Mouse (Mus musculus): ENCODE data around the gene Pcmt1. TPM values are rescaled to one million over a fixed set of nuclear protein-coding genes. Genes with fewer than 3 reads are reported as not detected.

Pcmt1 gene
- polyA plus RNA-seq, 1 experiment = 95.3 TPM

- no peak overlapping the region for H3K27ac ChIP-seq (ENCODE audit: insufficient read depth, low read length)
- TF ChIP-seq POLR2A (IDR thresholded peaks at IDR 0.05; ENCODE audit: low read depth, low read length) (no peak), CTCF (IDR thresholded peaks at IDR 0.05; ENCODE audit: borderline replicate concordance, insufficient read depth, low read length) (no peak)
Observed at GRCm38 (mm10) chr10:7651057-7651456, 29.9 kb downstream of the Pcmt1 start.

GRCm38 (mm10) chr10:7649059-7649458 is 31.9 kb downstream of the Pcmt1 start:
- Histone ChIP-seq H3K27ac (ENCODE audit: insufficient read depth, low read length) (no peak overlapping the region), H3K4me3 (ENCODE audit: insufficient read depth, low read length) (no peak overlapping the region), H3K4me1 (ENCODE audit: control insufficient read depth, insufficient read depth, low read length) (no peaks in the 10 kb centered on the region)
- TF ChIP-seq CTCF (IDR thresholded peaks at IDR 0.05; ENCODE audit: borderline replicate concordance, insufficient read depth, low read length) (no peak), POLR2A (IDR thresholded peaks at IDR 0.05; ENCODE audit: low read depth, low read length) (no peak)

More at GRCm38 (mm10) chr10:7651057-7651456, 29.9 kb downstream of the Pcmt1 start:
- Histone ChIP-seq H3K4me1 (ENCODE audit: control insufficient read depth, insufficient read depth, low read length) (no peaks in the 10 kb centered on the region), H3K4me3 (ENCODE audit: insufficient read depth, low read length) (no peak overlapping the region)

GRCm38 (mm10) chr10:7645911-7646310 is 35.0 kb downstream of the Pcmt1 start:
- Histone ChIP-seq H3K4me1 (ENCODE audit: control insufficient read depth, insufficient read depth, low read length) (no peaks in the 10 kb centered on the region), H3K27ac (ENCODE audit: insufficient read depth, low read length) (no peak overlapping the region)
- TF ChIP-seq POLR2A (IDR thresholded peaks at IDR 0.05; ENCODE audit: low read depth, low read length) (no peak), CTCF (IDR thresholded peaks at IDR 0.05; ENCODE audit: borderline replicate concordance, insufficient read depth, low read length) (no peak)

GRCm38 (mm10) chr10:7640366-7640765 is 40.6 kb downstream of the Pcmt1 start:
- Histone ChIP-seq H3K4me3 (ENCODE audit: insufficient read depth, low read length) (no peak overlapping the region), H3K4me1 (ENCODE audit: control insufficient read depth, insufficient read depth, low read length) (no peaks in the 10 kb centered on the region), H3K27ac (ENCODE audit: insufficient read depth, low read length) (no peak overlapping the region)
- TF ChIP-seq POLR2A (IDR thresholded peaks at IDR 0.05; ENCODE audit: low read depth, low read length) (no peak), CTCF (IDR thresholded peaks at IDR 0.05; ENCODE audit: borderline replicate concordance, insufficient read depth, low read length) (no peak)

More at GRCm38 (mm10) chr10:7645911-7646310, 35.0 kb downstream of the Pcmt1 start:
- no peak overlapping the region for H3K4me3 ChIP-seq (ENCODE audit: insufficient read depth, low read length)

GRCm38 (mm10) chr10:7630951-7631720 is 49.8 kb downstream of the Pcmt1 start:
- TF ChIP-seq POLR2A (IDR thresholded peaks at IDR 0.05; ENCODE audit: low read depth, low read length) = no peak
- TF ChIP-seq CTCF (IDR thresholded peaks at IDR 0.05; ENCODE audit: borderline replicate concordance, insufficient read depth, low read length) = no peak
- Histone ChIP-seq H3K4me1 (ENCODE audit: control insufficient read depth, insufficient read depth, low read length) (no peaks in the 10 kb centered on the region), H3K4me3 (ENCODE audit: insufficient read depth, low read length) (no peak overlapping the region), H3K27ac (ENCODE audit: insufficient read depth, low read length) (no peak overlapping the region)

GRCm38 (mm10) chr10:7630286-7630685 is 50.6 kb downstream of the Pcmt1 start:
- no peak overlapping the region for H3K4me3 ChIP-seq (ENCODE audit: insufficient read depth, low read length)
- no peaks in the 10 kb centered on the region for H3K4me1 ChIP-seq (ENCODE audit: control insufficient read depth, insufficient read depth, low read length)
- H3K27ac ChIP-seq (ENCODE audit: insufficient read depth, low read length) = no peak overlapping the region
- TF ChIP-seq POLR2A (IDR thresholded peaks at IDR 0.05; ENCODE audit: low read depth, low read length) = no peak
- no peak for TF ChIP-seq CTCF (IDR thresholded peaks at IDR 0.05; ENCODE audit: borderline replicate concordance, insufficient read depth, low read length)

GRCm38 (mm10) chr10:7629092-7629491 is 51.8 kb downstream of the Pcmt1 start:
- Histone ChIP-seq H3K27ac (ENCODE audit: insufficient read depth, low read length) (no peak overlapping the region), H3K4me1 (ENCODE audit: control insufficient read depth, insufficient read depth, low read length) (no peaks in the 10 kb centered on the region), H3K4me3 (ENCODE audit: insufficient read depth, low read length) (no peak overlapping the region)
- no peak for TF ChIP-seq POLR2A (IDR thresholded peaks at IDR 0.05; ENCODE audit: low read depth, low read length)
- no peak for TF ChIP-seq CTCF (IDR thresholded peaks at IDR 0.05; ENCODE audit: borderline replicate concordance, insufficient read depth, low read length)

GRCm38 (mm10) chr10:7623861-7624518 is 56.9 kb downstream of the Pcmt1 start:
- Histone ChIP-seq H3K4me3 (ENCODE audit: insufficient read depth, low read length) (no peak overlapping the region), H3K4me1 (ENCODE audit: control insufficient read depth, insufficient read depth, low read length) (no peaks in the 10 kb centered on the region), H3K27ac (ENCODE audit: insufficient read depth, low read length) (no peak overlapping the region)
- TF ChIP-seq CTCF (IDR thresholded peaks at IDR 0.05; ENCODE audit: borderline replicate concordance, insufficient read depth, low read length) (no peak), POLR2A (IDR thresholded peaks at IDR 0.05; ENCODE audit: low read depth, low read length) (no peak)

- TF ChIP-seq POLR2A (IDR thresholded peaks at IDR 0.05; ENCODE audit: low read depth, low read length) = no peak
- TF ChIP-seq CTCF (IDR thresholded peaks at IDR 0.05; ENCODE audit: borderline replicate concordance, insufficient read depth, low read length) = no peak
- Histone ChIP-seq H3K4me3 (ENCODE audit: insufficient read depth, low read length) (no peak overlapping the region), H3K4me1 (ENCODE audit: control insufficient read depth, insufficient read depth, low read length) (no peaks in the 10 kb centered on the region), H3K27ac (ENCODE audit: insufficient read depth, low read length) (no peak overlapping the region)
Observed at GRCm38 (mm10) chr10:7622378-7622777, 58.6 kb downstream of the Pcmt1 start.

GRCm38 (mm10) chr10:7620723-7621122 is 60.2 kb downstream of the Pcmt1 start:
- Histone ChIP-seq H3K27ac (ENCODE audit: insufficient read depth, low read length) (no peak overlapping the region), H3K4me1 (ENCODE audit: control insufficient read depth, insufficient read depth, low read length) (no peaks in the 10 kb centered on the region), H3K4me3 (ENCODE audit: insufficient read depth, low read length) (no peak overlapping the region)
- no peak for TF ChIP-seq POLR2A (IDR thresholded peaks at IDR 0.05; ENCODE audit: low read depth, low read length)
- no peak for TF ChIP-seq CTCF (IDR thresholded peaks at IDR 0.05; ENCODE audit: borderline replicate concordance, insufficient read depth, low read length)

Measured in embryonic fibroblast, embryonic 13.5 days (primary cell).